Mouse (Mus musculus): ENCODE measurements around the gene Bcorl1. TPM values are rescaled to one million over a fixed set of nuclear protein-coding genes. Genes with fewer than 3 reads are reported as not detected.

Bcorl1 gene
- polyA plus RNA-seq, 1 experiment from 2014 or later, result 10.1 TPM

DNA sequence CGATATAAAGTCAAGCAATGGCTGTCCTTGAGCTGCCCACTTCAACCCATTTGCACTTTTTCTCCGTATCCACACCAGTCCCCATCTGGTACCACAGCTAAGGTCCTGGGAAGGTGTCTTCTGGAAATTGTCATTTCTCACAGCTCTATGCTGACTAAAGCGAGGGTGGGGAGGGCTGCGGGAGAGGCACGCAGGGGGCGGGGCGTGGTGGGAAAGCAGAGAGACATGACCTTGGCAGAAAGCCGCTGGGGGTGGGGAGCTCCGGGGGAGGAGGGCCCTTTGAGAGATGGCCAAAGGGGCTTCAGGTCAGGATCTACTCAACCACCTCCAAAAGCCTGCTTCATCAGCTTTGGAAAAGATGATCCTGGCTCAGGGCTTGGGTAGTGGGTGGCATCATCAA, 113.9 kb downstream of the Bcorl1 start:
- Histone ChIP-seq H3K27me3 (ENCODE audit: control insufficient read depth, insufficient read depth, low read length) (no peaks in the 10 kb centered on the region), H3K4me1 (ENCODE audit: control insufficient read depth, insufficient read depth, low read length) (peaks cover 3% of the 10 kb centered on the region; the same call in 1 of the 2 replicates), H3K9me3 (ENCODE audit: control insufficient read depth, low read length) (no peaks in the 10 kb centered on the region), H3K36me3 (ENCODE audit: control insufficient read depth, insufficient read depth, low read length) (no peaks in the 10 kb centered on the region), H3K4me2 (replicated peaks; ENCODE audit: low read depth, low read length) (peak overlapping the region; percentile 42; the same call in 1 of the 2 replicates), H3K9ac (ENCODE audit: low read depth, low read length) (no peak overlapping the region), H3K4me3 (ENCODE audit: low read length) (peak overlapping the region; percentile 46; the same call in 1 of the 2 replicates), H3K27ac (ENCODE audit: low read depth, low read length) (no peak overlapping the region)
- ATAC-seq (ENCODE audit: low FRiP score, low TSS enrichment), result no peak
- WGBS, result 38% methylated on average over 9 of the region's 9 CpGs

DNA sequence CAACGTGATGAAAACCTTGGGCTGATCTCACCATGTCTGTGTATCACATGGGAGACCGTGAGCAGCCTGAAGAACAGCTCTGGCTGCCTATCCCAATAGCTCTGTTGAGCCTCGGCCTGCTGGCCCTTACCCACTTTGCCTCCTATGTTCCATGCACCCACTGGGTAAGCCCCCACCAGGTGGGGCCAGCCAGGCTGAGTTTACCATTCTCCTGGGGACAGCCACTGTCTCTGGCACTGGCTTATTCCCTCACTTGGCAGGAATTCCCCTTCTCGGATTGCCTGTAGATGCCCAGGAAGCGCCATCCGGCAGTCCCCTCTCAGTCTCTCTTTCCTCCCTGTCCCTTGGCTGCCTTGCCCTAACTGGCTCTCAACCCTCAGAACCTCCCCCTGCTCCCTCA, 115.8 kb downstream of the Bcorl1 start:
- Histone ChIP-seq H3K36me3 (ENCODE audit: control insufficient read depth, insufficient read depth, low read length) (no peaks in the 10 kb centered on the region), H3K27me3 (ENCODE audit: control insufficient read depth, insufficient read depth, low read length) (no peaks in the 10 kb centered on the region), H3K4me2 (replicated peaks; ENCODE audit: low read depth, low read length) (no peak overlapping the region), H3K4me3 (ENCODE audit: low read length) (no peak overlapping the region), H3K4me1 (ENCODE audit: control insufficient read depth, insufficient read depth, low read length) (no peaks in the 10 kb centered on the region), H3K9ac (ENCODE audit: low read depth, low read length) (no peak overlapping the region), H3K27ac (ENCODE audit: low read depth, low read length) (no peak overlapping the region), H3K9me3 (ENCODE audit: control insufficient read depth, low read length) (no peaks in the 10 kb centered on the region)
- no peak for ATAC-seq (ENCODE audit: low FRiP score, low TSS enrichment)
- WGBS, result 64% methylated on average over 6 of the region's 6 CpGs

Other genes starting within 250 kb of the Bcorl1 start
- gene Xpnpep2, start 232.6 kb upstream of the Bcorl1 start, polyA plus RNA-seq (2014; fragmentation: Nextera tagmentation; extraction: Ambion mirVana), result 2.3 and 3.5 TPM in 2 replicates
- 1.2 and 1.4 TPM in 2 replicates for gene Sash3, start 194.9 kb upstream of the Bcorl1 start, polyA plus RNA-seq (2014; fragmentation: Nextera tagmentation; extraction: Ambion mirVana)
- 5.2 and 5.3 TPM in 2 replicates for gene Zdhhc9, start 132.5 kb upstream of the Bcorl1 start, polyA plus RNA-seq (2014; fragmentation: Nextera tagmentation; extraction: Ambion mirVana)
- gene Utp14a, start 84.5 kb upstream of the Bcorl1 start, polyA plus RNA-seq (2014; fragmentation: Nextera tagmentation; extraction: Ambion mirVana), result 20.3 and 21.9 TPM in 2 replicates
- gene Elf4, start 121.8 kb downstream of the Bcorl1 start, polyA plus RNA-seq (2014; fragmentation: Nextera tagmentation; extraction: Ambion mirVana), result 4.1 and 8.3 TPM in 2 replicates
- 70.1 and 72.8 TPM in 2 replicates for gene Aifm1, start 172.2 kb downstream of the Bcorl1 start, polyA plus RNA-seq (2014; fragmentation: Nextera tagmentation; extraction: Ambion mirVana)
- 2.4 and 4.1 TPM in 2 replicates for gene Rab33a, start 177.9 kb downstream of the Bcorl1 start, polyA plus RNA-seq (2014; fragmentation: Nextera tagmentation; extraction: Ambion mirVana)

Data from kidney, embryonic 14.5 days (tissue).